Mouse (Mus musculus): ENCODE measurements around the gene Hmgcs1.

The Hmgcs1 gene

DNA sequence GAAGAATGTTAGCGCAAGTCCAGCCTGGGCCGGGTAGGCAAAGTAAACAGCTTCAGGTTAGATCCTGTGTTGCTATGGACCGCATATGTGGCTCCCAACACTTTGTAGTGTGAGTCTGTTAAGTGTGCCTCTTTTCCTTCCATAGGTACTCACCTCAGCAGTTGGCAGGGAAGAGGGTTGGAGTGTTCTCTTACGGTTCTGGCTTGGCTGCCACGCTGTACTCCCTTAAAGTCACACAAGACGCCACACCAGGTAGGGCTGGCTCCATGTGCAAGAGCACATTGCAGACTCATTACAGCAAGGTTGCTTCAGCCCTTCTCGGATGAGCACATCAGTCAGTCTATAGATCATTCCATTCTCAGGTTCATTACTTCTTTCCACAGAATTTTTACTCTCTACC, 14.1 kb downstream of the Hmgcs1 start:
- in situ Hi-C loops (cut with MboI, MseI) = loop anchor here (10.0 kb wide), 1 partner anchor 659 kb away; no protein-coding TSS in a partner anchor

DNA sequence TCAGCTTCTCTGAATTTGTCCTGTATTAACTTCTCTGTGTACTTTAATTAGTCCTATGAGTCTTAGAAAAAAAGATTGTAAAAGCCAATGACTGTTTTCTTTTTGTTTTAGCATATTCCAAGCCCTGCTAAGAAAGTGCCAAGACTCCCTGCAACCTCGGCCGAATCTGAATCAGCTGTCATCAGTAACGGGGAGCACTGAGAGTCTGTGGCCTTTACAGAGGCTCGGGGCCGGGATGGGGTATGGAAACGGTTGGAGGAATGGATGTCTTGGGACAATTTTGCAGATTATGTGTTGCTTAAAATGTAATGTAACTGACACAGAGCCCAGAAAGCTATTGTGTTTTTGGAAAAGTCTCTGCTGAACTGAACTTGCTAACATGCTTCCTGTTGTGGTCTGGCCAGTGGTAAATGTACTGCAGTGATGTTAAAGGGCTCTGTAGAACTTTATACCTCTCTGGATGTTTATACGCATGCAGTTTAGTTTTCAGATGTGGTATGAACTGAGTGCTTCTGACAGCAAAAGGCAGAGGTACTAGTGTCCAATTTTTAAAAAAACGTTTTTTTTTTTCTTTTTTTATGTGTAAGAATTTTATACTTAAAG, 16.2 kb downstream of the Hmgcs1 start:
- in situ Hi-C loops (cut with MboI, MseI) = loop anchor here (5.0 to 10.0 kb wide), 2 partner anchors 66 to 662 kb away; no protein-coding TSS in a partner anchor

DNA sequence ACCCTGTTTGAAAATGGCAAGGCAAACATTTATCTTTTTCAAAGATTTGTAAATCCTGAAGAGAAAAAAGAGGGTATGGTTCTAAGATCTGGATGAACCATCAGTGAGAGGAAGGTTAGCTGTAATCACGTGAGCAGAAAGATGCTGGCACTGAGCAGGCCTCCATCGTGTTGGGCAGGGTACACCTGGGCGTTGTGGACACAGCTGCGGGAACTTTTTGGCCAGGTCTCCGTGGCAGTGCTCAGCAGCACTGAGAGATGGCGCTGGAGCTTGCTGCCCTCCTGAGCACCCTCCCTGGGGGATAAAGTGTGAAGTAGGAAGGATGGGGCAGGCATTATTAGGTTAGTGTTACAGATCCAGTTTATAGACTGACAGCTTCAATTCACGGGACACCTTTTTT, 16.8 kb downstream of the Hmgcs1 start:
- in situ Hi-C loops (cut with MboI, MseI) = loop anchor here (5.0 to 10.0 kb wide), 2 partner anchors 65 to 662 kb away; no protein-coding TSS in a partner anchor

DNA sequence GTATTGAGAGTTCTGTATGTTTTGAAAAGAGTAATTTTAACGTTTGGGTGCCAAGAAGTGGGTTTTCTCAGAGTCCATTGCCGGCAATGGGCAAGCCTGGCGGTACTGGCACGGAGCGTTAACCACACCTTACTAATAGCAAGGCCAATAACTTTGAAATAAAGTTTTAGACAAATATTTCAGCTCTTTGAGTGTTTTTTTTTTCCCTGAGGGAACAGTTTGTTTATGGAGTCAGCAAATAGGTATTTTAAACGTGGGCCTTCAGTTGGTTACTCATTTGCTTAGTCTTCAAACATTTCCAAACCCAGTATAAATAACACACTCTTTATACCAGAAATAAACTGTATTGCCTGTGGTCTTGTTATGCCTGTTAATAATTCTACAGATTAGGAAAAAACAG, 17.7 kb downstream of the Hmgcs1 start:
- in situ Hi-C loops (cut with MboI, MseI) = loop anchor here (5.0 to 10.0 kb wide), 2 partner anchors 64 to 663 kb away; no protein-coding TSS in a partner anchor

DNA sequence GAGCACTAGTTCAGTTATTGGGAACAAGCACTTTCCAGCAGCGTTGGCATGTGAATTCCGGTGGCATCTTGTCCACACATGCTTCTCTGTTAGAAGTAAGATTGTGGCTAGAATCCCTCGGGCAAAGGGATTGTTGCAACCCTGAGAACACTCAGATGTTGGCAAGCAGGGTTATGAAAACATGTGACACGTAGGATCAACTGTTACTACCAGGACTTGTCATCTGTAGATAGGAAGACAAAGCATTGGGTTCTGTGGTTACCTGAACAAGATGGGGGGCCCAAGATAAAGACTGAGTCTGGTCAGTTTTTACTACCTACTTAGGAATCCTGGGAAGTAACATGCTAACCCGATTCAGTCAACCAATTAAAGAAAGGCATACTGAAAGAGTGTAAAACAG, 18.8 kb downstream of the Hmgcs1 start:
- in situ Hi-C loops (cut with MboI, MseI) = loop anchor here (5.0 to 10.0 kb wide), 2 partner anchors 63 to 664 kb away; no protein-coding TSS in a partner anchor

DNA sequence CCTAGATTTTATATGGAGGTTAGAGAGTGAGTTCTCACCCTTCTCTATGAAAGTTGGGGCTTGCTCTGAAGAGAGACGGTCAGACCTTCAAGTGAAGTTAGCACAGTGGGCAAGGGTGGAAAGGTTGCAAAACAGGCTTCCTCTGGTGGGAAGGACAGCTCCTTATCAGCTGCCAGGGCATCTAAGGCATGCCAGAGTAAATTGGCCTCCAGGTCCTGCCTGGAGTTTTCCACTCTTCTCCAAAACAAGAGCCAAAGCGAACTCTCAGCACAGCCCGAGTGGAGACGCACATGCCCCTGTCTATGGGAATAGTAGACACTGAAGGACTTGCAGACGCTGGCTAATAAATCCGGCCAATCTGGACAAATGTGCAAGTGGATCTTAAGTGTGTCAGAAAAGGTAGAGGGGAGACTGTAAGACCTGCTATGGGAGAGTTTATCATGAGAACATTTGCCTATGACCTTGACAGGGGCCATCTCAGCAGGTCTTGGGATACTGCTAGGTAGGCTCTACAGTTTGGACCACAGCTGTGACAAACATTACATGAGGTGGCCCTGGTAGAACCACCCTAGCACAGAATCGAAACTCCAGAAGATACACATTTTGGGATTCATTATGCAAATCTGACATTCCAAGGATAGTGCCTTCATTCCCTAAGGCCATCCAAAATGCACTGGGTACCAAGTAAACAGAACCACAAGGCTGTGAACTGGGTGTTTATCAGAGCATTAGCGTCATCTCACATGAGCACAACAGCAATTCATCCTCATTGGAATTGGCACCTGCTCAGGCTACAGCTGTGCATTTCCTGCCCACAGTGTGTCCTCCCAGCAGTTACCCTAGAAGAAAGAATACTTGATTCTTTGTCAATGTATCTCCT, 19.4 kb downstream of the Hmgcs1 start:
- in situ Hi-C loops (cut with MboI, MseI) = loop anchor here (5.0 to 10.0 kb wide), 2 partner anchors 63 to 665 kb away; no protein-coding TSS in a partner anchor

DNA sequence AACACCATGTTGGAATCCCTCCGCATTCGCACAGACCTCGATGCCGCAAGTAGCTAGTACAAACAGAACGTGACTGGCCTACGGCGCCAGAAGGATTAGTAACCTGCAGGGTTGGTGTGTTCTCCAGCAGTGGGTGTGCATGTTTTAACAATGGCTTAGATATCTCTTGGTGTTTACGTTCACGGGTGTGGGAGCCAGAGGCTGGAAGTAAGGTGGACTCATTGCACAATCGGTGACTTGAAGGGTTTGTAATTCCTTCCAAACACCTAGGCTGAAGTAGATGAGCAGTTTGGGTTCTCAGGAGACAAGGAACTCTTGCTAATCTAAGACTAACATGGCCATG, 20.1 kb downstream of the Hmgcs1 start:
- in situ Hi-C loops (cut with MboI, MseI) = no loop called here

DNA sequence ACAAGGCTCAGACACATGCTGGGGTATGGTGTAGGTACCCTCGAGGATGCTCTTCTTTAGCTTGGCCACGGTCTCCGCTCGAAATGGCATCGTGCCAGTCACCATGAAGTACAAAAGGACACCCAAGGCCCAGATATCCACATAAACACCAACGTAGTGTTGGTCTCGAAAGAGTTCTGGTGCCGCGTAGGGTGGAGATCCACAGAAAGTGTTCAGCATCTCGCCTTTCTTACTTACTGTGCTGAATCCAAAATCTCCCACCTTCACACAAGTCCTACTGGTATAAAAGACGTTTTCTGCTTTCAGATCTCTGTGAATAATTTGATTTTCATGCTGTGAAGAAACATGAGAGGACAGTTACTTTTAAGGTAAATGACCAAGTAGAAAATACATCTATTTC, 22.3 kb downstream of the Hmgcs1 start:
- in situ Hi-C loops (cut with MboI, MseI) = no loop called here

DNA sequence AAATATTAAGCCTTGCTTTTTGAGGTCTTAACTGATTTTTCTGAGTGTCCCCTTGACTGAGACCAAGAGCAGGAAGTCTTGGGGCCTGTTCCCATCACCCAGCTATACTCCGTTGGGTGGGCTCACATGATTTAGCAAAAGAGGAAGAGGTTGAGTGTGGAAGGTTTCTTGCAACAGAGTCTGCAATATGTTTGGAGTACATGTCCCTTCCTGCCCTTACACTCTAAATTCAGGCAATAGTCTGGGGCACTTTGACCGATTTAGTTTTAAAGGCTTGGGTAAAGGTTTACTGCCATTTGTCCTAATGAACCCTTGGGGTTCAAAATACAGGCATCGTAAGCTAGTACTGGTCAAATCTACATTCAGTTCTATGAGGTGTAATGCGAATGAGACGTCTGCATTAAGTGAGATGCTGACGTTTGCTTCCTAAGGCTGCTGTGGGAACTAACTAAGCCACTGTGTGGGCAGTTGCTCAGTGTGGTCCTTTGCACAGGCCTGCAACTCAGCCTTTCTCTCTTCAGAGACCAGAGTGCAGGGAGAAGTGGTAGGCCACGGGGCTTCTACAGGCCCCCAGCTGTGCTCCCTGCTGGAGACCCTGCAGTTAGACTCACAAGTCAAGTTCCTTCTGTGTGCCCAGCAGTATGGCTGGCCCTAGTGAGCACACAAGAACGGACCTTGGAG, 23.1 kb downstream of the Hmgcs1 start:
- in situ Hi-C loops (cut with MboI, MseI) = no loop called here

DNA sequence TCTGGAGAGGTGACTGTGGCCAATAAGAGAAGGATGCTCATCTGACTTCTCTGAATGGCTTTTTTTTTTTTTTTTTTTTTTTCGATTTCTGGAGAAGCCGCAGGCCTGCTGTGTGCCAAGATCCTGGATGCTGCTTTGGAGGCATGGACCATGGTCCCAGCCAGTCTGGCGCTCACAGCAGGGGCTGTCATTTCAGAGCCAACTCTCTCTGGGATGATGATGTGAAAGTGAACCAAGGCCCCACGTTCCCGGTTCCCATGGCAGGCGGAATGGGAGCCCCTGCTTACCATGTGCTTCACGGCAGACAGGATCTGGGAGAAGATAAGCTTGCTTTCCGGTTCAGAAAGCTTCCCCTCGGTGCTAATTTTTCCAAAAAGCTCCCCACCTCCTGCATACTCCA, 23.6 kb downstream of the Hmgcs1 start:
- in situ Hi-C loops (cut with MboI, MseI) = no loop called here

DNA sequence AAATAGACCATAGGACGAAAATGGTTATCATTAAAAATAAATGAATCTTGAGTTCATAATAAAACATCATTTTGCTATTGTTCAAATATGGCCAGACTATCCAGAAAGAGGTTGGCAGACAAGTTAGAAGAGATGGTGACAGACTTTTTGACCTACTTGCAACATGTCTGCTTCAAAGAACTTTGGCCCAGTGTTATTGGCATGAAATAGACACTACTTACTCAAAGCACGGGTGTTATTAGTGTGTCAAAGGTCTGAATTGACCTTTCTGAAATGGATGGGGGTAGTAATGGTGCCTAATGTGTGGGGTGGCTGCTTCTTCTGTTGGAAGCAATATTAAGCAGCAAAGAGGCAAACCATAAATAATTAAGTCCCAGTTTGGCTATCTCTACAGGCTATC, 25.9 kb downstream of the Hmgcs1 start:
- in situ Hi-C loops (cut with MboI, MseI) = no loop called here

DNA sequence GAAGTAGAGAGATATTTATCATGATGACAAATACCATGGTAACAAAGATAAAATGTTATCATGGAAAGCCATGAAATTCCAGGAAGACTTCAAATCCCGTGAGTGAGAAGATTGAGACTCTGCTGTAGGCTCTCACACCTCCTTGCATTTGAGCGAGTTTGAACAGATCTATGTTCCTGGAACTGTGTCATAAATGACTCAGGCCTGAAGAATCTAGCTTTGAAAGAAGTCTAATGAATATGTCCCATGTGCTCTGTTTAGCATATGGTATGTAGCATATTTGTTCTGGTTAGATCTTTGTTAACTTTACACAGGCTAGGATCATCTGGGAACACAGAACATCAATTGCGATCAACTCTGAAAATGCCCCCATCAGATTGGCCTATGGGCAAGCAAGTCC, 32.3 kb downstream of the Hmgcs1 start:
- in situ Hi-C loops (cut with MboI, MseI) = no loop called here

DNA sequence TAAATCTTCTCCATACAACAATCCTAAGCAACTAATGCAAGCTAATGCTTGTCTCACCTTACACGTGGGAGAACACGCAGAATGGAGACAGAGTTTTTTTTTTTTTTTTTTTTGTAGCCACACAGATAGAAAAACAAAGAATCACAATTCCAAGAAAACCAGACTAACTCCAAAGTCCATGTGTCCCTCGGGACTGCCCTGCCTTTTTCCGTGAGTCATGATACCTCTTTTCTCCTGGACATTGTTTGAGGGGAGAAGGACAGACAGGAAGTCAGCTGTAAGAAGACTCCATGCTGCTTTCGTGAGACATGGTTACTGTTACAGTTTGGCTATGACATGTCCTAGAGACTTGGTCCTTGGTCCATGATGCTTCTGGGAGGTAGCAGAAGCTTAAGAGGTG, 33.2 kb downstream of the Hmgcs1 start:
- in situ Hi-C loops (cut with MboI, MseI) = no loop called here

DNA sequence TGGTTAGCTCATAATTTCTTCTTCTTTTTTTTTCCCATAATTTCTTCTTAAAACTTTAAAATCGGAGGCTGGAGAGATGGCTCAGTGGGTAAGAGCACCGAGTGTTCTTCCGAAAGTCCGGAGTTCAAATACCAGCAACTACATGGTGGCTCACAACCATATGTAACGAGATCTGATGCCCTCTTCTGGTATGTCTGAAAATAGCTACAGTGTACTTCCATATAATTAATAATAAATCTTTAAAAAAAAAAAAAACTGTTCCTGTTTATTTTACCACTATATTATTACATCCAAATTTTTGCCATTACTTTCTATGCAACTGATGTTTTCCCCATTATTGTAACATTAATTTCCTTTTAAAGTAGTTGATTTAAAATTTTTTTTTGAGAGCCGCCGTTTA, 34.4 kb downstream of the Hmgcs1 start:
- in situ Hi-C loops (cut with MboI, MseI) = no loop called here

DNA sequence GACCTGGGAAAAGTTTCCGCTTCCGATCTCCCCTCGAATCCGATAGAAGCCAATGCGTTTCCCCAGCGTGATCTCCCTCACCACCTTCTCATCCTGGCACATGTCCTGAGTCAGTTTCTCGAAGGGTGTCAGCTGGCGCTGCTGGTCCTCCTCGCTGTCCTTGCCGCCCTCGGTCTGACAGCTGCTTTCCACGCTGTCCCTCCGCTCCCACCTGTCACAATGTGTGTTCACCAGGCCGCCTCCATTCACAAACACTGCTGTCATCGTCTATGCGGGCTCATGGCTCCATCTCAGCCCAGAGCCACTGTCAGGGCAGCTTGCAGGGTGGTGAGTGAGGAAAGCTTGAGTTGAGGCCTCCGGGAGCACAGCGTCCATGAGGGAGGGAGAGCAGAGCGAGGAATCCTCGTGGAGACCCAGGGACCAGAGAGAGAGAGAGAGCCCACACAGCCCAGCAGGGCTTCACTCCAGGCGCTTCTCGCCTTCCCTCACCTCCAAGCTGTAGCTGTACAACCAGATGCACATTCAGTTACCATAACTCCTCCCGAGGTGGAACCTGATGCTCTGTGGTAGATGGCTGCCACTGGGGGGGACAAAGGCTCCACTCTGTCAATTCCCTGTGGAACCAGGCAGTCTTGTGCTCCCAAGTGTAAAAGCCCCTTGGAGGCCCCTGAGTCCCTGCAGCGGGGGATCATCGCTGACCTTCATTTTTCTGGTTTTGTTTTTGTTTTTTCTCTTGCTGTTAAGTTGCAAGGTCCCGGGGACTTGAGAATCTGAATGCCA, 37.6 kb downstream of the Hmgcs1 start:
- in situ Hi-C loops (cut with MboI, MseI) = no loop called here

DNA sequence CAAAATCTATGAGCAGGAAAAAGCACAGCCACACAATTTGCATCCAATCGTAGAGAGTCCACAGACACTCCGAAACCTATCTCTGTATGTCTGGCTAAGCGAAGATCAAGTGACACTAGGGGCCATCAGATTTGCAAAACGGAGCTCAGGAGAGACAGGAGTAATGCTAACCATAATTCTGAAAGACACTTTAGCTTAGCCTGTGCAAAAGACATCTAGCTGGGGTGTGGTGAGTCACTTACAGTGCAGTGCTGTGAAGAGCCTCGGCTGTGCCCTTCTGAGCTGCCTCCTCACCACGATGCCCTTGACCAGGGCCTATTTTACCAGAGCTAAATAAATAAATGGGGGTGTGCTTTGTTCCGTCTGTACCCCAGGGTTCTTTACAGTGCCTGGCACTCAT, 39.2 kb downstream of the Hmgcs1 start:
- in situ Hi-C loops (cut with MboI, MseI) = no loop called here

DNA sequence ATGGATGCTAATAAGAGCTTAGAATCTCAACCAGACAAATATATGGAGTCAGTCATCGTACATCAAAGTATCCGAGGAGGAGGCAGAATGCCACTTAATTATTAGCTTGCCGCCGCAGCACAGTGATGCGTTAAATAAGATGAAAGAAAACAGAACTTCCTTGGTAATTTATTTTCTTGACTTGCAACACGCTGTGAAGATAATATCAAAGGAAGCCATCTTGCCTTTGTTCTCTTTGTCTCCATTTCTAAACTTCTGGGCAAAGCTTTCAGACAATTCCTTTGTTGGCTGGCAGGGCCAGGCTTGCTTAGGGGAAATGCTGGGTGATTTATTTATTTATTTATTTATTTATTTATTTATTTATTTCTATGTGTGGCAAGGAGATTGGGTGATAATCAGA, 41.3 kb downstream of the Hmgcs1 start:
- in situ Hi-C loops (cut with MboI, MseI) = no loop called here

DNA sequence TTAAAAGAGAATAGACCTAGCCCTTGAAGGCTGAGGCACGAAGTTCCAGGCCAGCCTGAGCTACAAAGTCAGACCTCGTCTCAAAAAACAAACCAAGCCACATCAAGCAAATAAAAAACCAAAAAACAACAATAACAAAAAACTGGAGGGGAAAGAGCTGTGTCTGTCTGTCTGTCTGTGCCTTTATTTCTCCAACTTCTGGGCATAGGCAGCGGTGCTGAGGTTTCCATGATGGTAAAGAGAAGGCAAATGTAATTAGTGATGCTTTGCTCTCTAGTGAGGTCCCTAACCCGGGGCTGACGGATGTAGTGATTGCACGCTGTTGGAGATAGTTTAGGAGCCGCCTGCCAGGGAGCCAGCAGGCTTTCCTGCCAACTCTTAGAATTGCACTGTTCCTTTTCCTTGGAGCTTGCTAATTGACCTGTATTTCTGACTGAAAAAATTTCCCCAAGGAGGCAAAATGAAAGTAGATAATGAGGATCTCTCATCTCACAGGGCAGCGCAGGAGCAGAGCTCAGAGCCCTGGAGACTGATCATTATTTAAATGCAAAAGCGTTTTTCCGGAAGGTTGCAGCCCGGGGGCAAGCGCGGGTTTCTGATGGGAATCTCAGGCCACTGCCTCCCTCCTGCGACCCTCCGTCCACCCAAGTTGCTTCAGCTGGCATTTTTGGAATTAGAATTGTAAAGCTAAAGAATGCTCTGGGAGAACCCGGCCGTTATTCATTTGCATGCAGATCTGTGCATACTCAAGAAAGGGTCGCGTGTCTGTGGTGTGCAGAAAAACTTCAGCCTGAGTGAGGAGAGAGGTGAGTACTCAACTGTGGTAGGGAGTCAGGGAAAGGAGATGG, 51.4 kb downstream of the Hmgcs1 start:
- in situ Hi-C loops (cut with MboI, MseI) = no loop called here

DNA sequence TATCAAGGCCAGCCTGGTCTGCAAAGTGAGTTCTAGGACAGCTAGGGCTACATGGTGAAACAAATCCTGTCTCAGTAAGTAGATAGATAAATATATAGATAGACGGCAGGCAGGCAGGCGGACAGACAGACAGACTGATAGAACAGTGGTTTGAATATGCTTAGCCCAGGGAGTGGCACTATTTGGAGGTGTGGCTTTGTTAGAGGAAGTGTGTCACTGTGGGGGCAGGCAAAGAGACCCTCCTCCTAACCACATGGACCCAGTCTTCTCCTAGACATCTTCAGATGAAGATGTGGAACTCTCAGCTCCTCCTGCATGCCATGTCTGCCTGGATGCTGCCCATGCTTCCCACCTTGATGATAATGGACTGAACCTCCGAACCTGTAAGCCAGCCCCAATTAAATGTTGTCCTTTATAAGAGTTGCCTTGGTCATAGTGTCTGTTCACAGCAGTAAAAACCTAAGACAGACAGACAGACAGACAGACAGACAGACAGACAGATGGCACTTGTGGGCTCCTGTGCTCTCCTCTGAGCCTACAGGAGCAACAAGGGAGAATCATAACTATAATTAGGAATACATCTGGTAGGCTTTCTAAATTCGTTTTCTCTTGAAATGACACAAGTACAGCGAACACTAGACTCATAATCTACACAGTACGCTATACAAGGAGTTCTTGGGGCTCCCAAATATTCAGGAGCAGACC, 52.7 kb downstream of the Hmgcs1 start:
- in situ Hi-C loops (cut with MboI, MseI) = no loop called here

DNA sequence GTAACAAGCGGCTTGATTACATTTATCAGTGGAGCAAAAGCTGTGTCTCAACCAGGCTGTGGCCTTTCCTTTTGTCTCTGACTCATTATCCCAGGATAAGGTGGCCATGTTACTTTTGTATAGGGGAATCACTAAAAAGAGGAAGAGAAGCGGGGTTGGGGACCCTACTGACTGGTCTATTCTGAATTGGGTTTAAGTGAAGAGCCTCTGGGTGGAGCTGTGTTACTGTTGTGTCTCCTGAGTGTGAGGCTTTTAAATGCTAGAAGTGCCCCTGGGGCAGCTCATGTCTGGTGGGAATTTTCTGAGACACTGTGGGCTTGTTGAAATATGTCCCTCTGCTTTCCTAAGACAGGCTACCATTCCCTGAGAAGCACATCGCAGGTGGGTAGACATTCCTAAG, 53.3 kb downstream of the Hmgcs1 start:
- in situ Hi-C loops (cut with MboI, MseI) = no loop called here

All from regulatory T cell (primary cell).